Mouse (Mus musculus): ENCODE data around the gene Gm20219. TPM values are rescaled to one million over a fixed set of nuclear protein-coding genes. Genes with fewer than 3 reads are reported as not detected.

Gm20219 gene
- polyA plus RNA-seq, 1 experiment from 2014 or later: 0.08 TPM

- Histone ChIP-seq H3K4me2 (ENCODE audit: low read depth, low read length) (no peak overlapping the region), H3K36me3 (replicated peaks; ENCODE audit: insufficient read depth, low read length) (peaks cover 56% of the 10 kb centered on the region), H3K4me1 (ENCODE audit: insufficient read depth) (peaks cover 23% of the 10 kb centered on the region), H3K27me3 (ENCODE audit: insufficient read depth, low read length) (no peaks in the 10 kb centered on the region), H3K27ac (ENCODE audit: low read depth) (no peak overlapping the region), H3K4me3 (ENCODE audit: low read depth, low read length) (no peak overlapping the region), H3K9me3 (ENCODE audit: low read length) (no peaks in the 10 kb centered on the region), H3K9ac (replicated peaks) (peak overlapping the region; percentile 35)
- DNase-seq (no peak), ATAC-seq (no peak)
- 93% methylated on average over 1 of the region's 1 CpGs for WGBS (ENCODE audit: insufficient replicate concordance)
- TF ChIP-seq EP300 (IDR thresholded peaks at IDR 0.05; ENCODE audit: low read depth) (no peak), CTCF (IDR thresholded peaks at IDR 0.05; ENCODE audit: low read depth) (no peak)
These were observed 33.6 kb upstream of the Gm20219 start for GRCm38 (mm10) chr17:56587773-56588172.

GRCm38 (mm10) chr17:56585171-56585821 is 31.1 kb upstream of the Gm20219 start:
- no peaks in the 10 kb centered on the region for H3K9me3 ChIP-seq (ENCODE audit: low read length)
- WGBS (ENCODE audit: insufficient replicate concordance): under 1% methylated on average over 61 of the region's 61 CpGs
- H3K4me2 ChIP-seq (ENCODE audit: low read depth, low read length): peak overlapping the region; percentile 75
- peak; percentile 6 for ATAC-seq
- TF ChIP-seq EP300 (IDR thresholded peaks at IDR 0.05; ENCODE audit: low read depth): no peak
- TF ChIP-seq CTCF (IDR thresholded peaks at IDR 0.05; ENCODE audit: low read depth): no peak
- H3K4me3 ChIP-seq (ENCODE audit: low read depth, low read length): peak overlapping the region; percentile 84
- H3K36me3 ChIP-seq (replicated peaks; ENCODE audit: insufficient read depth, low read length): peaks cover 63% of the 10 kb centered on the region
- peak overlapping the region; percentile 99 for H3K27ac ChIP-seq (ENCODE audit: low read depth)
- peak; percentile 73 for DNase-seq
- H3K9ac ChIP-seq (replicated peaks): peak overlapping the region; percentile 94
- peaks cover 32% of the 10 kb centered on the region for H3K4me1 ChIP-seq (ENCODE audit: insufficient read depth)
- H3K27me3 ChIP-seq (ENCODE audit: insufficient read depth, low read length): no peaks in the 10 kb centered on the region

GRCm38 (mm10) chr17:56584257-56585130 is 30.3 kb upstream of the Gm20219 start, which contains the start of the genes Safb2 and Safb:
Gene Safb2, minus strand, starts transcription at chr17:56584585.
Gene Safb, plus strand, starts transcription at chr17:56584825.
- H3K27me3 ChIP-seq (ENCODE audit: insufficient read depth, low read length): no peaks in the 10 kb centered on the region
- H3K9me3 ChIP-seq (ENCODE audit: low read length): no peaks in the 10 kb centered on the region
- peak; percentile 92 for ATAC-seq
- peaks cover 32% of the 10 kb centered on the region for H3K4me1 ChIP-seq (ENCODE audit: insufficient read depth)
- WGBS (ENCODE audit: insufficient replicate concordance): 1% methylated on average over 94 of the region's 101 CpGs
- TF ChIP-seq CTCF (IDR thresholded peaks at IDR 0.05; ENCODE audit: low read depth) (peak; percentile 19; the same call in 1 of the 2 replicates), EP300 (IDR thresholded peaks at IDR 0.05; ENCODE audit: low read depth) (no peak)
- peak within 1 kb of the TSS; percentile 99 for H3K27ac ChIP-seq (ENCODE audit: low read depth)
- H3K9ac ChIP-seq (replicated peaks): peak within 1 kb of the TSS; percentile 97
- peaks cover 65% of the 10 kb centered on the region for H3K36me3 ChIP-seq (replicated peaks; ENCODE audit: insufficient read depth, low read length)
- peak within 1 kb of the TSS; percentile 89 for H3K4me2 ChIP-seq (ENCODE audit: low read depth, low read length)
- peak; percentile 98 for DNase-seq
- H3K4me3 ChIP-seq (ENCODE audit: low read depth, low read length): peak within 1 kb of the TSS; percentile 84

DNA sequence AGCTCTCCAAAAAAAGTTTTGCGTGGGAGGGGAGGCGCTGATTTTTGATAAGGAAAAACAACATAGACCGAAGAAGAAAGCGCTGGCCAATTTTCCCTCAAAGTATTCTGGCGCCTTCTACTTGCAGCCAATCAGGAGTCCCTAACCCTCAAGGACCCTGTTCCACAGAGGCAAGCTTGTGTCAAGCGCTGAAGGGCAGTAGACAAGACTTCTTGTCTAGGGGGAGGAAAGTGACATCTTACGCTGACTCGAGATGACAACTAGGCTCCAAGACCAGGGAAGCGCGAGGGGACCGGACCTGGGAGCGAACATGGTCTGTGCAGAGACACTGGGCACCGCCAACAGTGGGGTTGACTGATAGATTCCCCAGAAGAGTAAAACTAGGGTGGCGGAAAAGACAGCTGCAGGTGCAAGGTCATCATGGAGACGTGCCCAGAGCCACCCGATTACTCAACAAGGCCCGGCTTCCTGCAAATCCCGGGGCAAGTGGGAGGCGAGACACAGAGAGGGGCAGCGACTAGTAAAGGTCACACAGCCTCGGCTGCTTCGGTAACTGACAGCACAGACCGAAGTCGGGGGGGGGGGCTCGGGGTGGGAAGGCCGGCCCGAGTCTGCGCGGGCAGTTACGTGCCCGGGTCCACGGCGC is 29.5 kb upstream of the Gm20219 start:
- Histone ChIP-seq H3K27me3 (ENCODE audit: insufficient read depth, low read length) (no peaks in the 10 kb centered on the region), H3K4me1 (ENCODE audit: insufficient read depth) (peaks cover 32% of the 10 kb centered on the region), H3K36me3 (replicated peaks; ENCODE audit: insufficient read depth, low read length) (peaks cover 65% of the 10 kb centered on the region), H3K4me2 (ENCODE audit: low read depth, low read length) (peak overlapping the region; percentile 89), H3K27ac (ENCODE audit: low read depth) (peak overlapping the region; percentile 99), H3K9me3 (ENCODE audit: low read length) (no peaks in the 10 kb centered on the region), H3K4me3 (ENCODE audit: low read depth, low read length) (peak overlapping the region; percentile 84), H3K9ac (replicated peaks) (peak overlapping the region; percentile 97)
- ATAC-seq (peak; percentile 27), DNase-seq (no peak)
- TF ChIP-seq EP300 (IDR thresholded peaks at IDR 0.05; ENCODE audit: low read depth): no peak
- no peak for TF ChIP-seq CTCF (IDR thresholded peaks at IDR 0.05; ENCODE audit: low read depth)
- under 1% methylated on average over 33 of the region's 33 CpGs for WGBS (ENCODE audit: insufficient replicate concordance)

- peak overlapping the region; percentile 99 for H3K27ac ChIP-seq (ENCODE audit: low read depth)
- peak overlapping the region; percentile 84 for H3K4me3 ChIP-seq (ENCODE audit: low read depth, low read length)
- H3K4me1 ChIP-seq (ENCODE audit: insufficient read depth): peaks cover 32% of the 10 kb centered on the region
- peak overlapping the region; percentile 97 for H3K9ac ChIP-seq (replicated peaks)
- DNase-seq (no peak), ATAC-seq (no peak)
- H3K36me3 ChIP-seq (replicated peaks; ENCODE audit: insufficient read depth, low read length): peaks cover 65% of the 10 kb centered on the region
- H3K4me2 ChIP-seq (ENCODE audit: low read depth, low read length): peak overlapping the region; percentile 89
- WGBS (ENCODE audit: insufficient replicate concordance): 59% methylated on average over 1 of the region's 1 CpGs
- no peak for TF ChIP-seq CTCF (IDR thresholded peaks at IDR 0.05; ENCODE audit: low read depth)
- no peak for TF ChIP-seq EP300 (IDR thresholded peaks at IDR 0.05; ENCODE audit: low read depth)
- no peaks in the 10 kb centered on the region for H3K27me3 ChIP-seq (ENCODE audit: insufficient read depth, low read length)
- H3K9me3 ChIP-seq (ENCODE audit: low read length): no peaks in the 10 kb centered on the region
These were observed 28.9 kb upstream of the Gm20219 start for GRCm38 (mm10) chr17:56583071-56583470.
